Mouse (Mus musculus) adrenal gland, postnatal 36 days (tissue): Measurements from ENCODE around the gene Fhl2. TPM values are rescaled to one million over a fixed set of nuclear protein-coding genes. Genes with fewer than 3 reads are reported as not detected.

Source experiments
- DNase-seq, 2 experiments: peaks; one replicate each; pipeline ENCODE4 v3.0.0; 2021; ENCODE audit warnings: mixed read lengths in 1 of 2
- total RNA-seq, 2 experiments: library from RNA; stranded (reverse); gene quantifications; 2 replicates each; pipeline ENCODE4 v1.2.3; 2021

The Fhl2 gene
- total RNA-seq, 2 experiments from 2014 or later: 25.4 to 27.6 TPM

DNA sequence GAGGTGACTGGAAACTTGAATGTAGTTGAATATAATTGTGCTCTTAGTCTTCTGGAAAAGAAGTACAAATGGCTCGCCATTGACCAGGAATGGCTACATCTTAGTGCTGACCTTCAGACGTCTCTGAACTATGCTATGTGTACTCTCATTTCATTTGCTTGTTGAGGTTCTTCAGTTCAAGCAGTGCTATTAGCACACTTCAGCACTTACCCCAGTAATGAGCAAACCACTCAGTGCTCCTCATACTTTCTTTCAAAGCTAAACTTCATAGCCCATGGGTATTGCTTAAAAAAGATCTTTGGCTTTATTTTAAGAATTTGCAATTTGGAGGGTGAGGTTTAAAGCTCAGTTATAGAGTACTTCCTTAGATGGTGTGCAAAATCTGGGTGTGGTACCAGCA is 88.1 kb downstream of the Fhl2 start:
- no peak for DNase-seq

DNA sequence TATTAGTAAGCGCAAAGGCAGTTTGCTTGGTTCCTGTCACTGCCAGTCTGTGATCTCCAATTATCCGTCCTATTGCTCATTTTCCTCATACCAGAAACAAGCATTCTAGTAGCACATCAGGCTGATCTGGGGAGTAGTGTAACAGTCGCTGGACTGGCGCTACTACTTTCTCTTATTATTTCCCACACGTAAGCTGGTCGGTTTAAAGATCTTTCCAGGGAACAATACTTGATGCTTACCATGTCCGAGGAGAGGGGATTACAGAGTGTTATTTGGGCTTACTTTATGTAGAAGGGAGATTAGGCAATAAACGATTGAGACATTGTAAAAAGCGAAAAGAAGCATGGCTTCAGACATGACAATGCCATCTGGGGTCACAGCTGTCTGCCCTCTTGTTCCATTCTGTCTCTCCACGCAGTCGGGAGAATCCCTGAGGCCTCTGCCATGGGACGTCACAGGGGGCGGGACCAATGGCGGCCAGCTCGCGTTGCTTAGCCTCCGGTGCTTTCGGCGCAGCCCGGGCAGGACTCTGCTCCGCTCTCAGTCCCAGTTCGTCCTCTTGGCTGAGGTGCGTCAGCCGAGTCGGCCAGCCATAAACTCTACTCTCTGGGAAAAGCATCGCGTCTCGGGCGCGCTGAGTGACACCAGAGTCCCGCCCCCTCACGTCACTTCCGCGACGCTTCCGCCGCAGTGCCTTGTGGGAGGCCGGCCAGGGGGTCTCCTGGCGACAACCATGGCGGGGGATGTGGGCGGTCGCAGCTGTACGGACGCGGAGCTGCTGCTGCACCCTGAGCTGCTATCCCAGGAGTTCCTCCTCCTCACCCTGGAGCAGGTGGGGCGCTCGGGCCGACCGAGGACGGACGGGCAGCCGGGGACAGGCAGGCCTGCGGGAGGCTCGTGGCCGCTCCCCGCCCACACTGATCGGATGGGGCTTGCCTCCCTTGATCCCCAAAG is 98.5 kb downstream of the Fhl2 start, which contains the start of the genes Tgfbrap1 and AI597479:
TSS of gene Tgfbrap1 (minus strand) at position 607 of the 954 bp plus-strand sequence.
TSS of gene AI597479 (plus strand) at position 680 of the 954 bp plus-strand sequence.
- DNase-seq: peak; percentile 93 to 94

DNA sequence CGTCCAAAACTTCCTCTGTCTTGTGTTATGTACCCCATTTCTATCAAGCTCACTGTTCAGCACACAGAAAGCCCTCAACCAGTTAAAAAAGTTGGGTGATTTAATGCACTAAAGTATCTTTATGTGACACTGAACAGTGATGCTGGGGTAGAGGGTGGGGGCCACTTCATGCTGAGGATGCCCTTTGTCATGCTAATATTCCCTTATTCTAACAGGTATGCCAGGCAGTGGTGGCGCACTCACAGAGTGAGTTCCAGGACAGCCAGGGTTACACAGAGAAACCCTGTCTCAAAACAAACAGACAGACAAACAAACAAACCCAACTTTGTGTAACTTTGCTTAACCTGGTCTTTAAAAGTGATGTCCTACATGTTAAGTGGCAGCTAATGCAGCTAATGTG is 102.6 kb downstream of the Fhl2 start:
- no peak for DNase-seq

DNA sequence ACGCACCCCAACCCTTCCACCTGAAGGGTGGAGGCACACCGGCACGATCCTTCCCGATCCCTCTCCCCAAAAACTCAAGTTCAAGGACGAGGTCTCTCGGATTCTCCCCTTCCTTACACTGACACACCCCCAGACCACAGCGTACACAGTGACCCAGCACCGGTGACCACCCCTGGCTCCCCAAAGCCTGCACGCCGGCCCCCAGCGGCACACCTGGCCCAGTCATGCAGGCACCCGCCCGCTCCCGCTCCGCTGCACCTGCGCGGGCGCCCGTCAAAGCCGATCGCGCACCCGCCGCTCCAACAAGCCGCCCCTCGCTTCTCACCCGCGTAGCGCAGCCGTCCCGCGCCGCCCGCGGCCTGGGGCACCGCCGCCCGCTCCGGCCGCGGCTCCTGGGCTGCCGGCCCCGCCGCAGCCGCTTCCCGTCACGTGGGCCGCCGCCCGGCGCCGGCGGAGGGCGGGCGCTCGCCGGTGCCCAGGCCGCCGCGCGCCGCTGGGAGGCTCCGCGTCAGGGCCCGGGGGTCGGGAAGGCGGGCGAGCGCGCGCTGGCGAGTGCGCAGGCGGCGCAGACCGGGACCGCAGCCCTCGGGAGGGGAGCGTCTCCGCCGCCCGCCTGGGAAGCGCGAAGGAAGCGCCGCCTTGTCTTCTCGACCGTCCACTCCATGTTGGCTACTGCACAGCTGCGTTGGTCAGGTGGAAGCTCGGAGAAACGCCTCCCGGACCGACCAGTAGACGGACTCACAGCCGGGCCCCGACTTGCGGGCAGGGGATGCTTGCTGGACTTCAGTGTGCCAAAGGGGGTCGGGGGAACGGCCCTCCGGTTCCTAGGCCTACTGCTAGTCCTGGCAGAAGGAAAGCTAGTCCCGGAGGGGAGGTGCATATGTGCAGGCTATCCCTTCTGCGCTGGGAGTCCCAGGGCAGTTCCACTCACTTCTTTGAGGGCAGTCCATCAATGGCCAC is 104.4 kb downstream of the Fhl2 start:
- DNase-seq: peak; percentile 76 to 87

GRCm38 (mm10) chr1:43091306-43092055 is 105.3 kb downstream of the Fhl2 start:
- no peak for DNase-seq

DNA sequence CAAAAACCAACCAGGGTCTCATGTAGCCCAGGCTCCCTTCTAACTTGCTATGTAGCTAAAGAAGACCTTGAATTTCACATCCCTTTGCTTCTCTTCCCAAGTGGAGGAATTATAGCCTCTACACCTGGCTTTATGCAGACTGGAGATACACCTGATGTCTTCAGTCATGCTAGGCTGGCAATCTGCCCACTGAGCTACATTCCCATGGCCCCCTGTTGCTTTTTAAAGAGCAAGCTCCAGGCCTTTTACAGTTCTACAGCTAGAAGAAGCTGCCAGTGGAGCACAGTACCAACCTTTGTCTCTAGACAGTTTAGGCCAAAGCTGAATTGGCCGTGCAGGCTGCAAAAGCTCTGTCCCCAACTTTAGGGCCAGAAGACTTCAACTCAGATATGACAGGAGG is 106.4 kb downstream of the Fhl2 start:
- no peak for DNase-seq

- DNase-seq: no peak
Observed at GRCm38 (mm10) chr1:43082946-43083345, 113.8 kb downstream of the Fhl2 start.

- DNase-seq: no peak
Observed at GRCm38 (mm10) chr1:43078124-43078523, 118.7 kb downstream of the Fhl2 start.

GRCm38 (mm10) chr1:43074791-43075190 is 122.0 kb downstream of the Fhl2 start:
- no peak for DNase-seq

Other genes with a start within 250 kb of the Fhl2 start
- gene Gpr45, start 244.1 kb downstream of the Fhl2 start, total RNA-seq: 1 to 10 TPM; 2.4 to 3.0 TPM
- 10 to 100 TPM; 27.9 to 35.8 TPM for gene Tgfbrap1, start 98.3 kb downstream of the Fhl2 start, total RNA-seq
- gene AI597479, start 98.3 kb downstream of the Fhl2 start, total RNA-seq: 10 to 100 TPM; 17.5 to 18.7 TPM
- gene Nck2, start 247.6 kb upstream of the Fhl2 start, total RNA-seq: 10 to 100 TPM; 29.7 to 32.9 TPM